Mouse (Mus musculus) CH12.LX (cell line): ENCODE measurements around the gene Perp. TPM values are rescaled to one million over a fixed set of nuclear protein-coding genes. Genes with fewer than 3 reads are reported as not detected.

ENCODE experiments used
- DNase-seq: peaks from one replicate; pipeline ENCODE4 v3.0.0-alpha.2; 2013; ENCODE audit errors: extremely low read depth
- H3K27ac ChIP-seq: 2 replicates; pipeline ENCODE4 v1.5.1; 2012; ENCODE audit warnings: low read depth, mild to moderate bottlenecking, control low read depth, moderate library complexity; ENCODE audit not compliant: insufficient read depth
- H3K27me3 ChIP-seq: replicated peaks from 2 replicates; pipeline ENCODE3; 2012; ENCODE audit warnings: inconsistent platforms
- H3K36me3 ChIP-seq, 2 experiments: replicated peaks in 1 of 2; 2 replicates each; pipeline versions ENCODE3 to v1.6.1; 2012; ENCODE audit warnings: inconsistent platforms in 1 of 2, low read length in 1 of 2, mild to moderate bottlenecking in 1 of 2, mixed read lengths in 1 of 2, moderate library complexity in 1 of 2; ENCODE audit not compliant: control insufficient read depth in 1 of 2, insufficient read depth in 1 of 2
- H3K4me1 ChIP-seq, 2 experiments: 2 replicates each; pipeline ENCODE4 v1.6.1; 2012; ENCODE audit warnings: inconsistent platforms in 1 of 2, moderate library complexity in 1 of 2; ENCODE audit not compliant: insufficient read depth in 2 of 2, control insufficient read depth in 1 of 2
- H3K4me2 ChIP-seq: 2 replicates; pipeline ENCODE4 v1.6.1; 2012; ENCODE audit warnings: low read depth, mild to moderate bottlenecking, control low read depth; ENCODE audit not compliant: poor library complexity, insufficient read depth, severe bottlenecking
- H3K4me3 ChIP-seq, 3 experiments: fragments of 150-350 bp in 1 of 3; sonication (generic) in 1 of 3; replicated peaks in 1 of 3; 2 replicates each; pipeline versions ENCODE3 to v1.5.1; 2011 to 2012; ENCODE audit warnings: low read depth in 2 of 3, low read length in 2 of 3, mild to moderate bottlenecking in 2 of 3, moderate library complexity in 2 of 3, control low read depth in 1 of 3, improper control_type of control experiment in 1 of 3, inconsistent platforms in 1 of 3, mixed read lengths in 1 of 3; ENCODE audit not compliant: poor library complexity in 1 of 3
- H3K79me2 ChIP-seq: replicated peaks from 2 replicates; pipeline ENCODE4 v1.6.1; 2012; ENCODE audit warnings: mild to moderate bottlenecking, moderate library complexity; ENCODE audit not compliant: control insufficient read depth, poor library complexity, insufficient read depth, severe bottlenecking; ENCODE audit errors: extremely low read depth
- H3K9ac ChIP-seq: 2 replicates; pipeline ENCODE4 v1.6.1; 2012; ENCODE audit warnings: low read depth, mild to moderate bottlenecking, control low read depth, moderate library complexity; ENCODE audit not compliant: insufficient read depth
- H3K9me3 ChIP-seq: replicated peaks from 2 replicates; pipeline ENCODE3; 2012; ENCODE audit warnings: low read length, inconsistent platforms, mixed read lengths
- BHLHE40 ChIP-seq: IDR thresholded peaks from 2 replicates; pipeline ENCODE4 v1.6.1; 2011; ENCODE audit warnings: mild to moderate bottlenecking, low read depth, low read length, improper control_type of control experiment
- CHD1 ChIP-seq: IDR thresholded peaks from 2 replicates; pipeline ENCODE4 v1.6.1; 2012; ENCODE audit warnings: low read depth, low read length, improper control_type of control experiment, inconsistent platforms
- CHD2 ChIP-seq: IDR thresholded peaks from 2 replicates; pipeline ENCODE4 v1.6.1; 2011; ENCODE audit warnings: low read length, improper control_type of control experiment
- EP300 ChIP-seq: IDR thresholded peaks from 2 replicates; pipeline ENCODE4 v1.6.1; 2011; ENCODE audit warnings: low read length, improper control_type of control experiment
- HCFC1 ChIP-seq: IDR thresholded peaks from 2 replicates; pipeline ENCODE4 v1.6.1; 2012; ENCODE audit warnings: low read depth, mild to moderate bottlenecking, inconsistent platforms, low read length, improper control_type of control experiment
- IRF4 ChIP-seq: IDR thresholded peaks from 2 replicates; pipeline ENCODE4 v1.6.1; 2014; ENCODE audit warnings: low read depth, mild to moderate bottlenecking, inconsistent platforms, low read length, improper control_type of control experiment
- JUND ChIP-seq: conservative IDR thresholded peaks from 2 replicates; pipeline ENCODE4 v1.6.1; 2011; ENCODE audit warnings: low read depth, low read length, improper control_type of control experiment
- KAT2A ChIP-seq: IDR thresholded peaks from 2 replicates; pipeline ENCODE4 v1.6.1; 2012; ENCODE audit warnings: low read length, improper control_type of control experiment, inconsistent platforms; ENCODE audit not compliant: insufficient replicate concordance
- MAFK ChIP-seq: IDR thresholded peaks from 2 replicates; pipeline ENCODE4 v1.6.1; 2011; ENCODE audit warnings: low read length, improper control_type of control experiment; ENCODE audit not compliant: insufficient replicate concordance
- MAX ChIP-seq: IDR thresholded peaks from 2 replicates; pipeline ENCODE4 v1.6.1; 2011; ENCODE audit warnings: low read length, improper control_type of control experiment
- MEF2A ChIP-seq: IDR thresholded peaks from 2 replicates; pipeline ENCODE4 v1.6.1; 2014; ENCODE audit warnings: low read depth, mild to moderate bottlenecking, inconsistent platforms, low read length, improper control_type of control experiment, borderline replicate concordance
- NRF1 ChIP-seq: IDR thresholded peaks from 2 replicates; pipeline ENCODE4 v1.6.1; 2014; ENCODE audit warnings: low read depth, mild to moderate bottlenecking, inconsistent platforms, low read length, improper control_type of control experiment, moderate library complexity
- PAX5 ChIP-seq: IDR thresholded peaks from 2 replicates; pipeline ENCODE4 v1.6.1; 2012; ENCODE audit warnings: low read length, inconsistent platforms, mixed read lengths
- SIN3A ChIP-seq: IDR thresholded peaks from 2 replicates; pipeline ENCODE4 v1.6.1; 2012; ENCODE audit warnings: low read length, improper control_type of control experiment, inconsistent platforms
- UBTF ChIP-seq: IDR thresholded peaks from 2 replicates; pipeline ENCODE4 v1.6.1; 2012; ENCODE audit warnings: low read depth, mild to moderate bottlenecking, inconsistent platforms, low read length, improper control_type of control experiment, moderate library complexity
- ZMIZ1 ChIP-seq: IDR thresholded peaks from 2 replicates; pipeline ENCODE4 v1.6.1; 2012; ENCODE audit warnings: low read depth, mild to moderate bottlenecking, inconsistent platforms, low read length, improper control_type of control experiment
- dilution Hi-C: fragments of 300-500 bp; cut with MboI; formaldehyde crosslinking; loops from 2 replicates; pipeline ENCODE4 v1.14.3; 2020; ENCODE audit warnings: low sequenced_read_pairs; ENCODE audit not compliant: extremely low pct_unique_long_range_greater_than_20kb, extremely low pct_ligation_motif_present
- in situ Hi-C: fragments of 300-500 bp; cut with MboI; formaldehyde crosslinking; loops from 3 replicates; pipeline ENCODE4 v1.14.3; 2019; ENCODE audit warnings: low sequenced_read_pairs, low pct_ligation_motif_present, low pct_unique_long_range_greater_than_20kb, mixed read lengths
- polyA plus RNA-seq: library from polyadenylated mRNA; unstranded; fragments of >175 nt; gene quantifications from 2 replicates; pipeline ENCODE4 v1.2.1, GENCODE M21; 2012; ENCODE audit warnings: low read depth; ENCODE audit not compliant: insufficient read length
- total RNA-seq, 2 experiments: library from RNA; depleted of rRNA; stranded (reverse); fragments of 300-350 nt in 1 of 2; fragments of >200 nt in 1 of 2; gene quantifications; 2 replicates each; pipeline ENCODE4 v1.2.3; 2012 to 2014

Perp gene
- total and polyA plus RNA-seq, 3 experiments = 0.51 TPM; not detected in 2

GRCm38 (mm10) chr10:18831823-18832222 lies 13.0 kb upstream of the Perp start:
- TF ChIP-seq JUND = no peak
- TF ChIP-seq PAX5 = no peak
- no peak for TF ChIP-seq MEF2A
- no peak for TF ChIP-seq EP300
- TF ChIP-seq KAT2A = no peak
- no peak for TF ChIP-seq NRF1
- TF ChIP-seq UBTF = no peak
- no peak for TF ChIP-seq BHLHE40
- TF ChIP-seq CHD2 = no peak
- no peak for TF ChIP-seq HCFC1
- no peak for TF ChIP-seq MAFK
- TF ChIP-seq IRF4 = no peak
- no peak for TF ChIP-seq MAX
- no peak for TF ChIP-seq CHD1
- H3K36me3 ChIP-seq = no peaks in the 10 kb centered on the region
- H3K4me1 ChIP-seq = peaks cover 0 to 8% of the 10 kb centered on the region in 2 experiments; a peak in 3 of 4 replicates
- dilution Hi-C loops = no loop called here
- DNase-seq = no peak
- H3K9me3 ChIP-seq = no peaks in the 10 kb centered on the region
- H3K27ac ChIP-seq = no peak overlapping the region
- no peak overlapping the region for H3K4me3 ChIP-seq
- H3K4me2 ChIP-seq = no peak overlapping the region
- H3K9ac ChIP-seq = no peak overlapping the region
- in situ Hi-C loops = no loop called here
- H3K79me2 ChIP-seq = no peaks in the 10 kb centered on the region
- H3K27me3 ChIP-seq = no peaks in the 10 kb centered on the region

GRCm38 (mm10) chr10:18834389-18834788 lies 10.4 kb upstream of the Perp start:
- Histone ChIP-seq H3K4me2 (no peak overlapping the region), H3K9me3 (no peaks in the 10 kb centered on the region), H3K27me3 (no peaks in the 10 kb centered on the region), H3K79me2 (no peaks in the 10 kb centered on the region), H3K36me3 (no peaks in the 10 kb centered on the region), H3K4me3 (no peak overlapping the region), H3K9ac (no peak overlapping the region), H3K4me1 (peaks cover 0 to 20% of the 10 kb centered on the region in 2 experiments; a peak in 3 of 4 replicates), H3K27ac (no peak overlapping the region)
- in situ Hi-C loops = no loop called here
- dilution Hi-C loops = no loop called here
- no peak for DNase-seq
- no peak for TF ChIP-seq CHD1
- TF ChIP-seq ZMIZ1 = no peak
- no peak for TF ChIP-seq SIN3A
- no peak for TF ChIP-seq NRF1
- TF ChIP-seq, all 38 proteins: peak for 0
